7 mouse cellular contexts compared by ENCODE assay signal in the genomic region with DNA sequence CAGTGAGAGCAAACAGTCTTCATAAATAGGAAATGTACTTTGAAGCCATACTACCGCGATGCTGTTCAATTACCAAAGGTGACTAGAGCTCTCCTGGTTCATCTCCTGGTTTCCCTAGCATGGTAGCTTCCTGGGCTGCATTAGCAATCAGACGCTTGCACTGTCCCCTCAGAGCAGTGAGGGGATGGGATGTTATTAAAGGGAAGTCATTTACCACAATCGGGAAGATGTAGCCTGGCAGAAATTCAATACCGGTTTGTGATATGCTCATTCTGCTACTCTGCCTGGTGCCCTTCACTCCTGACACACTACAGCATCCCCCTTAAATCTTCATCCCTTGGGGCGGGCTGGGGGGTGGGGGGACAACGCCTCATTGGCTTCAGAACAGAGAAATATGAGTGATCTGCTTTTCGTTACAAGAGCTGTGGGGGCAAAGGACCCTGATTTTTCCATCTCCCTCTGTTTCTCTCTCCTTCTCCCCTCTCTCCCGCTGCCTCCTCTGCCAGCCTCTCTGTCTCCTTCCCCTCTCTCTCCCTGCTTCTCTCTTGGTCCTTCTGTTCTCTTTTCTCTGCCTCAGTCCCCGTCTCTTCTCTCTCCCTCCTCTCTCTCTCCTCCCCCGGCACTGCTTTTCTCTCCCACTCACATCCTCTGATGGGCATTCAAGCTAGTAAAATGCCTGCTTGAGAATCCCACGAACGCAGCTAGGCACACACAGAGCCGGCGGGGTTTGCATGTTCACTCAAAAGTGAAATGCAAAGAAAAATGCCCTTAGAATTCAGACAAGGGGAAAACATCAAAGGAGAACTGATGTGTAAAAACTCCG. TPM values are rescaled to one million over a fixed set of nuclear protein-coding genes. Genes with fewer than 3 reads are reported as not detected.
A peak's percentile ranks its signal among the peaks of the same experiment; 100 is the strongest.
DNase-seq lines count a peak whose midpoint lies in the region; ATAC-seq and TF ChIP-seq lines count a peak whose summit lies in the region.

No protein-coding gene starts in this region.

- 0 out of 2 replicates have a peak, but pooled peaks cover 2% of the 10 kb centered on the region for H3K4me1 ChIP-seq in lung, postnatal 0 days (ENCODE audit: insufficient read depth, low read depth, low read length)
- peaks cover 30% of the 10 kb centered on the region for H3K4me1 ChIP-seq in hindbrain, embryonic 15.5 days (replicated peaks)
- peaks cover 12% of the 10 kb centered on the region for H3K4me1 ChIP-seq in limb, embryonic 15.5 days

- no peaks in the 10 kb centered on the region for H3K9me3 ChIP-seq in lung, postnatal 0 days (ENCODE audit: low read length)
- no peaks in the 10 kb centered on the region for H3K9me3 ChIP-seq in hindbrain, embryonic 15.5 days
- no peaks in the 10 kb centered on the region for H3K9me3 ChIP-seq in limb, embryonic 15.5 days

- H3K4me3 ChIP-seq in lung, postnatal 0 days (ENCODE audit: low read depth, low read length) = peak overlapping the region; percentile 38
- peak overlapping the region; percentile 69 for H3K4me3 ChIP-seq in hindbrain, embryonic 15.5 days
- H3K4me3 ChIP-seq in limb, embryonic 15.5 days = peak overlapping the region; percentile 45

- no peak for TF ChIP-seq EP300 in lung, postnatal 0 days (IDR thresholded peaks at IDR 0.05)

- H3K4me2 ChIP-seq in lung, postnatal 0 days (replicated peaks; ENCODE audit: low read depth, low read length) = peak overlapping the region; percentile 67
- H3K4me2 ChIP-seq in hindbrain, embryonic 15.5 days = peak overlapping the region; percentile 56
- peak overlapping the region; percentile 49 for H3K4me2 ChIP-seq in limb, embryonic 15.5 days

- TF ChIP-seq CTCF in lung, postnatal 0 days (IDR thresholded peaks at IDR 0.05) = no peak

- peak; percentile 15 for DNase-seq in lung, postnatal 0 days (ENCODE audit: low spot score)
- DNase-seq in lung, postnatal 25 days (ENCODE audit: low spot score) = no peak
- DNase-seq in retina, postnatal 1 day = peak; percentile 73
- DNase-seq in gastrocnemius, postnatal 14 days = no peak

- intact Hi-C loops in gastrocnemius, postnatal 14 days (cut with DNase I; ENCODE audit: low total_unique reads) = loop anchor here (10.0 kb wide), 1 partner anchor 640 kb away; no protein-coding TSS in a partner anchor

- H3K36me3 ChIP-seq in lung, postnatal 0 days (ENCODE audit: insufficient read depth, low read length) = no peaks in the 10 kb centered on the region
- H3K36me3 ChIP-seq in hindbrain, embryonic 15.5 days = no peaks in the 10 kb centered on the region
- H3K36me3 ChIP-seq in limb, embryonic 15.5 days = no peaks in the 10 kb centered on the region

- no peak overlapping the region for H3K9ac ChIP-seq in lung, postnatal 0 days (replicated peaks; ENCODE audit: low read depth)
- peak overlapping the region; percentile 79 for H3K9ac ChIP-seq in hindbrain, embryonic 15.5 days
- H3K9ac ChIP-seq in limb, embryonic 15.5 days = 0 out of 2 replicates have a peak overlapping the region, but pooled peaks have one; percentile 5

- ATAC-seq in lung, postnatal 0 days = no peak
- ATAC-seq in common myeloid progenitor, adult 5-6 weeks (replicated peaks; ENCODE audit: low read depth, poor library complexity, severe bottlenecking) = peak; percentile 46
- peak; percentile 43; the same call in 1 of the 2 replicates for ATAC-seq in hindbrain, embryonic 15.5 days (ENCODE audit: low FRiP score, low read depth)
- ATAC-seq in limb, embryonic 15.5 days (ENCODE audit: insufficient number of reproducible peaks, low FRiP score, low TSS enrichment, low read depth) = no peak

- H3K27ac ChIP-seq in lung, postnatal 0 days (ENCODE audit: low read length) = no peak overlapping the region
- peak overlapping the region; percentile 94 for H3K27ac ChIP-seq in hindbrain, embryonic 15.5 days (replicated peaks)
- H3K27ac ChIP-seq in limb, embryonic 15.5 days = no peak overlapping the region

- WGBS in lung, postnatal 0 days = 18% methylated on average over 16 of the region's 16 CpGs
- 11% methylated on average over 16 of the region's 16 CpGs for WGBS in hindbrain, embryonic 15.5 days
- 18% methylated on average over 16 of the region's 16 CpGs for WGBS in limb, embryonic 15.5 days

- H3K27me3 ChIP-seq in lung, postnatal 0 days (replicated peaks; ENCODE audit: insufficient read depth, low read length) = no peaks in the 10 kb centered on the region
- no peaks in the 10 kb centered on the region for H3K27me3 ChIP-seq in hindbrain, embryonic 15.5 days
- H3K27me3 ChIP-seq in limb, embryonic 15.5 days = no peaks in the 10 kb centered on the region

RNA-seq across cellular contexts. Expression of gene Lrrn3, which starts 1.3 kb away (rescaled TPM):
- 2.8 and 3.3 TPM in 2 replicates for polyA plus RNA-seq in lung, postnatal 0 days (2015; fragmentation: Nextera tagmentation; extraction: Ambion mirVana)
- total RNA-seq in common myeloid progenitor, adult 5-6 weeks (2017) = 0.29 and 0.59 TPM in 2 replicates
- polyA plus RNA-seq in hindbrain, embryonic 15.5 days (2015; fragmentation: Nextera tagmentation; extraction: Ambion mirVana) = 101 and 103 TPM in 2 replicates
- polyA plus RNA-seq in limb, embryonic 15.5 days (2015; fragmentation: Nextera tagmentation; extraction: Ambion mirVana) = 7.7 and 9.2 TPM in 2 replicates
- under 1 TPM; 0.38 to 0.64 TPM for total RNA-seq in gastrocnemius, postnatal 14 days (2021)

Comparison
In these comparisons a context has a peak if more than half of its experiments do, and no peak if none do; other contexts are left out.
1. DNase-seq: peak in lung, postnatal 0 days (single experiment) and retina, postnatal 1 day (single experiment); none in lung, postnatal 25 days (single experiment) and gastrocnemius, postnatal 14 days (single experiment).
2. ATAC-seq: peak in common myeloid progenitor, adult 5-6 weeks (single experiment) and hindbrain, embryonic 15.5 days (single experiment); none in lung, postnatal 0 days (single experiment) and limb, embryonic 15.5 days (single experiment).
3. Peak in every context shown above with its lines, with median percentiles within 50 percentile points of each other: H3K4me2 ChIP-seq and H3K4me3 ChIP-seq.